8 mouse cellular contexts compared by ENCODE assay signal in genomic region chr15:79607757-79608156, GRCm38 (mm10). TPM values are rescaled to one million over a fixed set of nuclear protein-coding genes. Genes with fewer than 3 reads are reported as not detected.
DNase-seq lines count a peak whose midpoint lies in the region; TF ChIP-seq lines count a peak whose summit lies in the region.

No protein-coding gene starts in this region.

- no peak overlapping the region for H3K4me3 ChIP-seq in layer of hippocampus, adult 2 months
- no peak overlapping the region for H3K4me3 ChIP-seq in ES-Bruce4 (ENCODE audit: low read depth, low read length)
- no peak overlapping the region for H3K4me3 ChIP-seq in forebrain, embryonic 10.5 days

- whole genome bisulfite sequencing in forebrain, embryonic 10.5 days = 62% methylated on average over 2 of the region's 2 CpGs

- peak; percentile 74 for TF ChIP-seq CTCF in layer of hippocampus, adult 2 months (conservative IDR thresholded peaks at IDR 0.05)
- TF ChIP-seq CTCF in ES-Bruce4 (IDR thresholded peaks at IDR 0.05; ENCODE audit: low read depth, low read length) = peak; percentile 6

- H3K36me3 ChIP-seq in ES-Bruce4 (ENCODE audit: control insufficient read depth, insufficient read depth, low read length, poor library complexity, severe bottlenecking) = no peaks in the 10 kb centered on the region
- peaks cover 20% of the 10 kb centered on the region for H3K36me3 ChIP-seq in forebrain, embryonic 10.5 days (replicated peaks)

- TF ChIP-seq EP300 in ES-Bruce4 (IDR thresholded peaks at IDR 0.05; ENCODE audit: insufficient read depth, low read depth, low read length) = no peak

- H3K27ac ChIP-seq in layer of hippocampus, adult 2 months = no peak overlapping the region
- no peak overlapping the region for H3K27ac ChIP-seq in ES-Bruce4 (ENCODE audit: insufficient read depth, low read length)
- no peak overlapping the region for H3K27ac ChIP-seq in forebrain, embryonic 10.5 days

- DNase-seq in embryo, embryonic 11 days = peak; percentile 30
- no peak for DNase-seq in embryo, embryonic 10 days (ENCODE audit: low spot score)
- peak in 1 of 2 experiments; percentile 43 for DNase-seq in layer of hippocampus, adult 2 months (ENCODE audit: low spot score in 2 of 2)
- no peak for DNase-seq in layer of hippocampus, adult 9-10 months (ENCODE audit: low spot score)
- peak; percentile 29 to 30 for DNase-seq in kidney, postnatal 4 days
- DNase-seq in forebrain, embryonic 10.5 days (ENCODE audit: extremely low spot score, low spot score) = no peak
- DNase-seq in B cell, adult 2 months = no peak

- H3K9me3 ChIP-seq in ES-Bruce4 (replicated peaks; ENCODE audit: control insufficient read depth, insufficient read depth, low read length, poor library complexity, severe bottlenecking) = no peaks in the 10 kb centered on the region; the same call in 1 of the 2 replicates
- H3K9me3 ChIP-seq in forebrain, embryonic 10.5 days = peaks cover 11% of the 10 kb centered on the region

- H3K9ac ChIP-seq in ES-Bruce4 (ENCODE audit: low read depth, poor library complexity, severe bottlenecking) = no peak overlapping the region

- no peak for TF ChIP-seq POLR2A in ES-Bruce4 (IDR thresholded peaks at IDR 0.05; ENCODE audit: insufficient read depth, low read length)

- H3K4me1 ChIP-seq in ES-Bruce4 (ENCODE audit: control insufficient read depth, insufficient read depth, low read length) = no peaks in the 10 kb centered on the region
- peaks cover 11% of the 10 kb centered on the region for H3K4me1 ChIP-seq in forebrain, embryonic 10.5 days

- H3K27me3 ChIP-seq in ES-Bruce4 (ENCODE audit: control insufficient read depth, insufficient read depth, low read length, poor library complexity, severe bottlenecking) = no peaks in the 10 kb centered on the region
- peaks cover 32% of the 10 kb centered on the region for H3K27me3 ChIP-seq in forebrain, embryonic 10.5 days (ENCODE audit: poor library complexity, severe bottlenecking)

RNA-seq across cellular contexts. Expression of gene Dmc1, which starts 2.8 kb away (rescaled TPM):
- total RNA-seq in layer of hippocampus, adult 2 months (2021) = 1 to 10 TPM in 1 of 2 experiments, under 1 TPM in 1; 0.79 to 1.3 TPM
- polyA plus RNA-seq in ES-Bruce4 (2011; ENCODE audit: insufficient read depth, insufficient read length, low read depth, missing spikeins) = 23.5 and 26.8 TPM in 2 replicates
- polyA plus RNA-seq in forebrain, embryonic 10.5 days (2016; fragmentation: Nextera tagmentation; extraction: Ambion mirVana) = 1.2 and 1.8 TPM in 2 replicates

RNA-seq across cellular contexts. Expression of gene Fam227a, which starts 51.0 kb away (rescaled TPM):
- total RNA-seq in layer of hippocampus, adult 2 months (2021) = 10 to 100 TPM; 12.3 to 13.1 TPM
- 3.2 and 3.4 TPM in 2 replicates for polyA plus RNA-seq in ES-Bruce4 (2011; ENCODE audit: insufficient read depth, insufficient read length, low read depth, missing spikeins)
- polyA plus RNA-seq in forebrain, embryonic 10.5 days (2016; fragmentation: Nextera tagmentation; extraction: Ambion mirVana) = 1.8 and 2.5 TPM in 2 replicates

RNA-seq across cellular contexts. Expression of gene Cby1, which starts 51.2 kb away (rescaled TPM):
- 10 to 100 TPM; 39.5 to 45.4 TPM for total RNA-seq in layer of hippocampus, adult 2 months (2021)
- 22.0 and 28.7 TPM in 2 replicates for polyA plus RNA-seq in ES-Bruce4 (2011; ENCODE audit: insufficient read depth, insufficient read length, low read depth, missing spikeins)
- polyA plus RNA-seq in forebrain, embryonic 10.5 days (2016; fragmentation: Nextera tagmentation; extraction: Ambion mirVana) = 79.1 and 80.3 TPM in 2 replicates

Comparison
In these comparisons a context has a peak if more than half of its experiments do, and no peak if none do; other contexts are left out.
1. DNase-seq: peak in embryo, embryonic 11 days (single experiment) and kidney, postnatal 4 days (2 of 2); none in embryo, embryonic 10 days (single experiment), layer of hippocampus, adult 9-10 months (single experiment), forebrain, embryonic 10.5 days (single experiment) and B cell, adult 2 months (0 of 2).